12 mouse cellular contexts compared by ENCODE assay signal in genomic region chr14:30284022-30284421, GRCm38 (mm10).
A peak's percentile ranks its signal among the peaks of the same experiment; 100 is the strongest.
DNase-seq lines count a peak whose midpoint lies in the region; ATAC-seq and TF ChIP-seq lines count a peak whose summit lies in the region.
"Had no signal": no experiment of that assay in that cellular context is flagged by ENCODE, and none has a peak within 500 bp of the region (broad histone marks: within the 10 kb centered on the region; RNA-seq: fewer than 3 reads in every experiment).

No protein-coding gene starts in this region.

- H3K4me3 ChIP-seq in layer of hippocampus, adult 2 months, result peak overlapping the region; percentile 36
- no peak overlapping the region for H3K4me3 ChIP-seq in cortical plate, adult 2 months (ENCODE audit: insufficient read depth, low read length)

- no peak for TF ChIP-seq CTCF in layer of hippocampus, adult 2 months (conservative IDR thresholded peaks at IDR 0.05)
- TF ChIP-seq CTCF in cortical plate, adult 2 months (IDR thresholded peaks at IDR 0.05; ENCODE audit: extremely low read depth, insufficient read depth, low read length), result no peak

- ATAC-seq in CD4-positive, CD25-positive, alpha-beta regulatory T cell, adult 4 months, result no peak
- ATAC-seq: hindbrain, embryonic 16.5 days had no signal

- no peak for TF ChIP-seq POLR2A in cortical plate, adult 2 months (IDR thresholded peaks at IDR 0.05; ENCODE audit: extremely low read depth, insufficient read depth, low read length)

- peak; percentile 21 for DNase-seq in cerebellum, adult 11 months
- no peak for DNase-seq in cerebellum, postnatal 4 days (ENCODE audit: low spot score in 2 of 2)
- DNase-seq in layer of hippocampus, adult 2 months (ENCODE audit: low spot score in 2 of 2), result peak; percentile 47 to 50
- DNase-seq in layer of hippocampus, adult 9-10 months (ENCODE audit: low spot score), result no peak
- peak; percentile 63 for DNase-seq in right cerebral cortex, postnatal 25 days
- no peak for DNase-seq in adrenal gland, adult (ENCODE audit: inconsistent age in 2 of 2, low spot score in 1 of 2)
- DNase-seq: heart, adult 18-20 months; lung, postnatal 36 days; spleen, adult 18-20 months had no signal

- peaks cover 7% of the 10 kb centered on the region for H3K4me1 ChIP-seq in cortical plate, adult 2 months (ENCODE audit: control insufficient read depth, insufficient read depth, low read length)

- H3K27ac ChIP-seq in layer of hippocampus, adult 2 months, result peak overlapping the region; percentile 83
- peak overlapping the region; percentile 11; the same call in 1 of the 2 replicates for H3K27ac ChIP-seq in cortical plate, adult 2 months (ENCODE audit: insufficient read depth, low read length)

Comparison
In these comparisons a context has a peak if more than half of its experiments do, and no peak if none do; other contexts are left out.
1. DNase-seq: peak in cerebellum, adult 11 months (single experiment), layer of hippocampus, adult 2 months (2 of 2) and right cerebral cortex, postnatal 25 days (single experiment); none in cerebellum, postnatal 4 days (0 of 2), layer of hippocampus, adult 9-10 months (single experiment) and adrenal gland, adult (0 of 2).